Mouse (Mus musculus) left cerebral cortex, adult 9 months (tissue): ENCODE results near the gene Slc25a39.

Source experiments
- DNase-seq, 2 experiments: peaks; one replicate each; pipeline ENCODE4 v3.0.0; 2022; ENCODE audit warnings: low spot score in 2 of 2

Gene Slc25a39

GRCm38 (mm10) chr11:102407834-102408215, at the start of gene Slc25a39:
TSS of gene Slc25a39 (minus strand) at chr11:102407946.
- no peak for DNase-seq

DNA sequence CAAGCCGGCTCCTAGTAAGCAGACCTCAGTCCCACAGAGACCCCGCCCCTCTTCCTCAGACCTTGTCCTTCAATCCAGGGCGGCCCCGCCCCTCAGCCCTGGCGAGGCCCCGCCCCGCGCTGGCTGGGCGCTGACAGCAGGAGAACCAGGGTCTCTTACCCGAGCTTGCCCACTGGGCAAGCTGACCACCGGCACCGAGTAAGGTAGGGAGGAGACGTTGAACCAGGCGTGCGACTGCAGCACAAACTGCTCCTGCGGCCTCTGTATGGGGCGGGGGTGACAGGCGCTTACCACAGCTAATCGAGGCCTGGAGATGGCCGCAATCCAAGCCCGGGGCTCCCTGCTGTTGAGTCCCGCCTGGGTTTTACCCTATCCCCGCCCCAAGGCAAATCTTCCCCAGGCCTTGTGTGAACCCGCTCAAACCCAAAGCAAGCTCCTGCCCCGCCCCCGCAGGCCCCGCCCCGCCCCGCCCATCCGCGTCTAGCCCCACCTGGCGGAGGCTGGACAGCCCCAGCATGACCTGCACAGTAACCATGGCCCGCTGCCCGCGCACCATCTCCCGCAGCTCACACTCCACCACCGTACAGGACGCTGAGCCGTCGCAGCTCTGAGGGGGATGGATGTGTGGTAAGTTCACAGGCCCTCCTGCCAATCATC, 48.1 kb upstream of the Slc25a39 start:
- DNase-seq = peak in 1 of 2 experiments; percentile 54

DNA sequence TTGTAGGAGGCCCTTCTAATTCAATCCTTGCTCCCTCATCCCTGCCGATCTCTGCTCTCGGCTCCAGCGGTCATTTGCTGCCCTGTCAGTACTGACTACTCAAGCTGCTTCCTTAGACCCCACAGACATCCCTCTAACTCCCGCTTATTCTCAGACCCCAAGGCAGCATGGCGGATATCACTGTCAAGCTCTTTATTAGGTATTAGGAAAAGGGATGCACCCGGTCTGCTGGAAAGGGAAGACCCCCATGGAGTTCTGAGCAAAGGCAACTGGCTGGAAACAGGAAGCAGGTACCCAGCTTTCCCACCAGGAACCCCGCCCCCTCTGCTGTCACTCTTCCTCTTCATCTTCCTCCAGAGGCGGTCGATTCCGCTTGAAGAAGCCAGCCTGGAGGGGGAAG, 45.4 kb upstream of the Slc25a39 start:
- DNase-seq = no peak

- DNase-seq = peak in 1 of 2 experiments; percentile 41
These were observed 41.6 kb upstream of the Slc25a39 start for GRCm38 (mm10) chr11:102449043-102450008.

DNA sequence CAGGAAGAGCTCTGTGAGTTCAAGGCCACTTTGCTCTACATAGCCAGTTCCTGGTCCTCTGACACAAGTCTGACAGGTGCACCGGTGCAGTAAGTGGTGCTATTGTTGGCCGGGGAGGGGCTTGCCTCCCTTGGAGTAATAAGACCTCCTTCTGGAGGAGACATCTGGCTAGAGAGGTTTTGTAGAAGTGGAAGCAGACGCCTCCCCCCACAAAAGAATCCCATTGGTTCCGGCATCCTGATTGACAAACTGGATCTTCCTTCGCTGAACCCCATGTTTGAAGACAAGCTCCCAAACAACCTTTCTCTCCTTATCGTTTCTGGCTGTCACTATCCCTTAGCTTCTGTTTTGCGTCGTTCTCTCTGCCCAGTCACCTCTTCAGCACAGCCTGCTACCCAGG, 40.6 kb upstream of the Slc25a39 start:
- peak in 1 of 2 experiments; percentile 52 for DNase-seq

DNA sequence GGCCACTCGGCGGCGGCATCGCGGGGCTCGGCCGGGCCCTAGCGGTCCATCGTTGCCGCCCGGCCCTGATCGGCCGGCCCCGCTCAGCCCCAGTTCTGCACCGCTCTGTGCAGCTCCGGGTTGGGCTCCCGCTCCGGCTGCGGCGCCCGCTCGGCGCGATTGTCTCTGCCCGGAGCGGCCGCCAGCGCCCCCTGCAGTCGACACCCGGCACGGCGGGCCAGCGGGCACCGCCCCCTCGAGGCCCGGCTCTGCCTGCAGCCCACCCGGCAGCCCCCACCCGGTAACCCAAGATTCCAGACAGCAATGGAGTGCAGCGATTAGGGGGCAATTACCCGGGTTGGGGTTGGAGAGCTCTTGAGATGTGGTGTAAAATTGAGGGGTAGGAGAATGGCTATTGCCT, 39.8 kb upstream of the Slc25a39 start, which contains the start of gene Fam171a2:
Gene Fam171a2, minus strand, starts transcription at position 186 of the 400 bp plus-strand sequence.
- DNase-seq = peak in 1 of 2 experiments; percentile 55

DNA sequence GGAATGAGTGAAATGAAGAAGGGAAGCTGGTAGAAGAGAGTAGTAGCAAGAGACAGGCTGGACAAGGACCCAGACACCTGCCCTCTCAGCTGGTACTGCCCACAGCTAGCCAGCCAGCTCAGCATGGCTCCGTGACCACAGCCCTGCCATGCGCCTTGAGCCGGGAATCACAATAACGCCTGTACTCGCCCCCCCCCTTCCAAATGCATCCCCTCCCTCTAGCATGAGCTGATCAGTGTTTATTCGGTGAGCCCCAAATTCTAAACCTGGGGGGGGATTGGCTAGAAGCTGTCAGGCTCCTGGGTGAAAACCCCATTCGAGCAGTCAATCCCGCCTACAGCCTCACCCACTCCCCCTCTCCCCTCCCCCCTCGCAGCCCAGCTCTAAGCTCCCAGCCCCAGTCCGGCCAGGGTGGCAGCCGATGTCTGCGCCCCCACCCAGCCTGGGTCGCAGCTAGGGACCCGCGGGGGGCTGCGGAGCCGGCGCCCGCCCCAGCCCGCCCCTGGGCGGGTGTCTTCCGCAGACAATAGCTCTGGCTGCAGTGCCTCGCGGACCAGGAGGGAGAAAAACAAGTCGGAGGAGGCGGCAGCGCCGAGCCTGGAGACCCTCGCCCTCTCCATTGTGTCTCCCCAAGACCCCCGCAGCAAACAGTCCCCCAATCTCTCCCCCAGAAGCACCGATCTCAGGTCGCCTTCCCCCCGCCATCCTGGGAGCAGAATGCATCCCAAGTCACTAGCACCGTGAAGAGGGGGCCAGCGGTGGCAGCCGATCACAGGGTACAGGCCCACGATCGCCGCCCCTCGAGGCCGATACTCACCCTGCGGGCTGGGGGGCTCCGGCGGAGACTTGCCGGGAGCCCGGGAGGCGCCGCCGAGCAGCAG, 39.1 kb upstream of the Slc25a39 start:
- no peak for DNase-seq

DNA sequence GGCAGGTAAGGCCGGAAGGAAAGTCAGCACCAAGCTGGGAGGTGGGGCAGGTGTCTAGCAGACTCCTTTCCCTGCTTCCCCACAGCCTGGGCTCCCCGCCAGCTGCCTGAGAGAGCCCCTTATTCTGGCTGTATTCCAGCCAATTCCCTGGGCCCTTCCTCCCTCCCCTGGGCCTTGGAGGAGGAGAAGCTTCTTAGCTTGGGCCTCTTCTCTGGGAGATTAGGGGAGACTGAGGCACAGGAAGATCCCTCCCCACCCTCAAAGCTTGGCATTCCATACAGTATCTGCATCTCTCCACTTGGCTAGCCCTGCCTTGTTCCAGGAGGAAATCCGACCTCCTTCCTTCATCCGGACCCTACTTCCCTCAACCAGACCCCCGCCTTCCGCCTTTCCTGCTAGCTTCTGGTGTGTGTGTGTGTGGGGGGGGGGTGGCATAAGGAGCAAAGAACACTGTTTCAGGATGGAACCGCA, 38.2 kb upstream of the Slc25a39 start:
- DNase-seq = peak in 1 of 2 experiments; percentile 39

DNA sequence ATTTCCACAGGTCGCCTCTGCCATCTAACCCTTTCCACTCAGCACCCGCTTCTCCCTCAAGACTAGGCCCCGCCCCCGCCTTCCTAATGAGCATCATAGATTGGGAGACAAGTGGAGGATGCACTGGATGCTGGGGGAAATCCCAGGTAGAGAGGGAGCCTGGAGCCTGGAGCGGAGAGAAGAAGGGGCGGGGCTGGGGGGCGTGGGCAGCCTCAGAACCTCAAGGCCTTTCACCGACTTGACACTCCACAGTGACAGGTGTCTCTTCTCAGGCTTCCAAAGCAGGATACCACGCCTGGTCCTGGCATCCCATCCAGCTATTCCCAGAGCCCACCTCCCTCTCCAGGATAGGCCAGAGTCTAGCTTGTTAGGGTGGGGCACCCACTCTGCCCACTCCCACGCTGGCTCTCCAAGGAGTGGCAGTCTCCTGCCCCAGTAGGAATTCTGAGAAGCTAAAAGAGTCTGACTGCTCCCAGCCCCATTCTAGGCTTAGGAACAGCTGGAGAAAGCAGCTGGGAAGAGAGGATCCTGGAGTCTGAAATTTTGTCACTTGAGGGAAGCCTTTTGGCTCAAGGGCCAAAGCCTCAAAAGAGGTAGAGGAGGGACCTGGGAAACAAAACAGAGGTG, 37.6 kb upstream of the Slc25a39 start:
- peak in 1 of 2 experiments; percentile 45 for DNase-seq

- DNase-seq = no peak
These were observed 37.0 kb upstream of the Slc25a39 start for GRCm38 (mm10) chr11:102444781-102445180.

- no peak for DNase-seq
These were observed 36.6 kb upstream of the Slc25a39 start for GRCm38 (mm10) chr11:102444321-102444720.

GRCm38 (mm10) chr11:102443740-102444139, 36.0 kb upstream of the Slc25a39 start:
- no peak for DNase-seq

DNA sequence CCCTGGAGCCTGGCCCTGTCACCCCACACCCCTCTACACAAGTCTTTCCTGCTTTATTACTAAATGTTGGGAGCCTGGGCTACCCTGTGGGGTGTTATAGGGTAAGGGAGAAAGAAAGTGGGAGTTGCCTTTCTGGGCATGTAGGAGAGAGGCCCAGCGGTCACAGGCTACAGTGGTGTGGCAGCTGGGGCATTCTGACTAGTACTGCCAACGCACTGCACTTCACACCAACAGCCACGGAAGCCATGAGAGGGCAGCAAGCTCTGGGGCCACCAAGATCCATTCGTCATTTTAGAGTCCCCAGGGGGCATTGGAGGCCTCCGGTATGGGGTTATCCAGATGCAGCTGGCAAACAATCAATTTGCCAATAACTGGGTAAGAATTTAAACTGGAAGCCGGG, 34.3 kb upstream of the Slc25a39 start:
- no peak for DNase-seq

- DNase-seq = no peak
These were observed 33.7 kb upstream of the Slc25a39 start for GRCm38 (mm10) chr11:102441434-102441833.

- DNase-seq = no peak
These were observed 32.5 kb upstream of the Slc25a39 start for GRCm38 (mm10) chr11:102440255-102440654.

GRCm38 (mm10) chr11:102439093-102440082, 31.6 kb upstream of the Slc25a39 start:
- DNase-seq = peak in 1 of 2 experiments; percentile 37

DNA sequence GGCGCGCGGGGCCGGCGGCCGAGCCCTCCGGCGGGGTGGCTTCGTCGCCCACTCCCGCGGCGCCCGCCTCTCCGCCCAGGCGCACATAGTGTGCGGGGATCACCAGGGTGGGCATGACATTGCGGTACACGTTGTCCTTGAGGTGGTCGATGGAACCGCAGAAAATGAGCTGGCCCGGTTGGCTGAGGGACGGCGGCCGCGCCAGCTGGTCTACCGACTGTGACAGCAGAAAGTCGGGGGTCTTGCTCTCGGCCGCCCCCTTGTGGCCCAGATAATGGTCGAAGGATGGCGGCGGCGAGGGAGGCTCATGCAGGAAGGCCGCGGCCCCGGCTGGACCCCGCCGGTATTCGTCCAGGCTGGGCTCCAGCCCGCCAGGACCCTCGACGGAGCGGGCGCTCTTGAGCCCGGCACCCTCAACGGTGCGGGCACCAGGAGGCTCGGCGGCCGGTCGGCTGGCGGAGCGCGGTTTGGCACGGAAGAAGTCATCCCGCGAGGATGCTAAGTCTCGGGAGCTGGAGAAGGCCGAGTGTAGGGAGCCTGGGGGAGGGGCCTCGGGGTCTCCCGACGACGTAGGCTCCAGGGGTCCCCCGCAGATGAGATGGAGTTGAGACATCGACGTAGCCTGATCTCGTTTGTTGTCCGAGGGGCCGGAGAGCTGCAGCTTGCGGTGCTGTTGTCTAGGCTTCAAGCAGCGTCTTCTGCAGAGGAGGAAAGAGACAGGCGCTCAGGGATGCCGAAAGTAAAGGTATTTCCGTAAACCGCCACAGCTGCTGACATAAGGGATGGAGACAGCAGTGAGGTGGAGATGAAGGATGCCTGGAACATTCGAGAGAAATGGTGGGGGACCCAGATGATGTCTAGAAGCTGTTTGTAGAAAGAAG, 30.7 kb upstream of the Slc25a39 start:
- DNase-seq = peak in 1 of 2 experiments; percentile 77
